Mouse (Mus musculus) limb, embryonic 10.5 days (tissue): ENCODE results near the gene Rbfox1. TPM values are rescaled to one million over a fixed set of nuclear protein-coding genes. Genes with fewer than 3 reads are reported as not detected.

ENCODE experiments used
- DNase-seq: peaks from one replicate; pipeline ENCODE4 v3.0.0-alpha.2; 2017; ENCODE audit warnings: low spot score
- H3K27ac ChIP-seq: fragments of 300-500 bp; sonication (generic); 2 replicates; pipeline ENCODE4 v1.5.1; 2016; ENCODE audit warnings: mild to moderate bottlenecking
- H3K27me3 ChIP-seq: fragments of 300-500 bp; sonication (generic); 2 replicates; pipeline ENCODE4 v1.6.1; 2016; ENCODE audit warnings: low read depth, mild to moderate bottlenecking; ENCODE audit not compliant: poor library complexity, severe bottlenecking
- H3K36me3 ChIP-seq: fragments of 300-500 bp; sonication (generic); 2 replicates; pipeline ENCODE4 v1.6.1; 2016; ENCODE audit warnings: mild to moderate bottlenecking, moderate library complexity
- H3K4me1 ChIP-seq: fragments of 300-500 bp; sonication (generic); 2 replicates; pipeline ENCODE4 v1.6.1; 2016
- H3K4me3 ChIP-seq: fragments of 300-500 bp; sonication (generic); 2 replicates; pipeline ENCODE4 v1.5.1; 2016; ENCODE audit warnings: mild to moderate bottlenecking, moderate library complexity
- H3K9me3 ChIP-seq: fragments of 300-500 bp; sonication (generic); replicated peaks from 2 replicates; pipeline ENCODE4 v1.6.1; 2016; ENCODE audit warnings: mild to moderate bottlenecking
- WGBS: fragments of 180-500 bp; shearing (Covaris S2); methylation state at CpG from one replicate; pipeline ENCODE4 v1.1.7; 2016; 5-methylcytosine and 5-hydroxymethylcytosine counted together
- polyA plus RNA-seq: library from polyadenylated mRNA; unstranded; fragments of >200 nt; fragmentation: Nextera tagmentation; extraction: Ambion mirVana; gene quantifications from 2 replicates; pipeline ENCODE4 v1.2.1, GENCODE M21; 2016

The Rbfox1 gene
- polyA plus RNA-seq, 1 experiment from 2014 or later: 0.64 TPM

DNA sequence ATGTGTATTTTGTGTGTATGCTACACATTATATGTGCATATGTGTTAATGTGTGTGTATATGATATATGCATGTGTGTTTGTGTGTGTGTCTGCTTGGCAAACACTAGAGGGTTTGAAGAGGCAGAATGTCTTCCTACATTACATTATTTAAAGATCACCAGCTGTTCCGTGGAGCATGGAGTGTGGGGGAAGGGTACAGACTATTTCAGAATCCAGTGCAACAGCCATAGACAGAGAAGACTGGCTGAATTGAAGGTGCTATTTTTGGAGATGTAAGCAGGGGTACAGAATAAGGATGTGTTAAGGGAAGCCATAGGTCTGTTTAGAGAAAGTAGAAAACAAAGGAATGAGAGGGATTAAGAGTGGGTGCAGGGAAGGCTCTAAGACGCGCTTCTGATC, 869.7 kb downstream of the Rbfox1 start:
- 92% methylated on average over 3 of the region's 3 CpGs for WGBS
- H3K36me3 ChIP-seq: no peaks in the 10 kb centered on the region
- H3K4me1 ChIP-seq: no peaks in the 10 kb centered on the region
- no peak overlapping the region for H3K27ac ChIP-seq
- no peaks in the 10 kb centered on the region for H3K27me3 ChIP-seq
- no peak overlapping the region for H3K4me3 ChIP-seq
- DNase-seq: no peak
- no peaks in the 10 kb centered on the region for H3K9me3 ChIP-seq

DNA sequence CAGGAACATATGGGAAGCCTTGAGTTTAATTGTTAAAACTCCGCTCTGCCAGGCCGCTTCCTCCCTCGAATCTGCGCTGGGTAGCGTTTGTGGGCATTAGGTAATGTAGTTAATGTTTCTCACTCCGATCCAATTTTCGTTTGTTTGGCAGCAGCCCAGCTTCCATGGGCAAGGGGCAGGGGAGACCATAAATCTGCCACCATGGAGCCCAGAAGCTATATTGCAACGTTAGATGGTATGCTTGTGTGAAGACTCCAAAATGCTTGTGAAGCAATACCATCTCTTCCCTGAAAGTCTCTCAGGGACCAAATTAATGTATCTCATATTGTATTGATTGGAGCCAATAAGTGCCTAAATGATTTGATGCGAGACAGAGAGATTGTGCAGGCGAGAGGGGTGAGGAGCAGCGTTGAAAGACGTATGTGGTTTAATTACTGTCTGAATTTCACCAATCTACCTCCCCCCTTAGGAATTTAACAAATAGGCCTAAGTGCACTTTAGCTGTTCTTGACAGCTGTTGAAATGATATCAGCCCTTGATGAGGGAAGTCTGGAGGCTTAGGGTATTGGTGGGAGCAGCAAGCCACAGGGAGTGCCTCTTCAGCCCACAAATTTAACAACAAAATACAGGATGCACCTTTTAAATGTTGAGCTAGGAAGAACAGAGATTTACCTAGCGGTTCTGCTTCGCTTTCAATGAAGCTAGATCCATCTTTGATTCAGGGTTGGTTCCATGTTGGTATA, 884.5 kb downstream of the Rbfox1 start:
- H3K36me3 ChIP-seq: no peaks in the 10 kb centered on the region
- no peak overlapping the region for H3K4me3 ChIP-seq
- H3K27ac ChIP-seq: no peak overlapping the region
- WGBS: 53% methylated on average over 14 of the region's 14 CpGs
- no peaks in the 10 kb centered on the region for H3K27me3 ChIP-seq
- DNase-seq: no peak
- H3K4me1 ChIP-seq: peaks cover 12% of the 10 kb centered on the region
- no peaks in the 10 kb centered on the region for H3K9me3 ChIP-seq

DNA sequence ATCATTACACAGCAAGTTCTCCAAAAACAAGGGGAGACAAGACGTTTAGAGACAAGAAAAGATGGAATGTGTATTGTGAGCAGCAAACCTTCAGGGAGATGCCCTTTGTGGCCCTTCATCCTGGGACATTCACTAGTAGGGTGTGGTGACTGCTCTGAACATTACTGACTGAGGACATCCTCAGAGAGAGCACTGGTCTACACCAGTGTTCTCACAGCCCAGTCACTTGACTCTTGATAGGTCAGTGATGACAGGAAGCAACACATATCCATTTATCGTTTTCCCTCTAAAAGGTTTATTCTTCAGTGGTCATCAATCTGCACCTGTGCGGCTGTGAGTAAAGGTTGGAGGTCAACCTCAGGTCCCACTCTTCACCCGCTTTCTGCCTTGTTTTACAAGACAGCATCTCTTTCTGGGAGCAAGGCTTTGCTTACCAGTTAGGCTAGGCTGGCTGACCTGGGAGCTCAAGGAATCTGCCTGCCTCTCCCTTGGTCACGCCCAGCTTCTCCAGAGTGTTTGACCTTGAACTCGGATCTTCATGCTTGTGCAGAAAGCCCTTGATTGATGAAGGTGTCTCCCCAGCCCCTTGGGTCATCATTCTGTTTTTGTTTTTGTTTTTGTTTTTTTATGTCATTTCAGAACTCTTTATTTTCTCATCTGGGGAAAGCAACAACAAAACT, 892.5 kb downstream of the Rbfox1 start:
- WGBS: 84% methylated on average over 6 of the region's 6 CpGs
- Histone ChIP-seq H3K27ac (no peak overlapping the region), H3K27me3 (no peaks in the 10 kb centered on the region), H3K4me1 (no peaks in the 10 kb centered on the region), H3K9me3 (no peaks in the 10 kb centered on the region), H3K36me3 (no peaks in the 10 kb centered on the region), H3K4me3 (no peak overlapping the region)
- no peak for DNase-seq

DNA sequence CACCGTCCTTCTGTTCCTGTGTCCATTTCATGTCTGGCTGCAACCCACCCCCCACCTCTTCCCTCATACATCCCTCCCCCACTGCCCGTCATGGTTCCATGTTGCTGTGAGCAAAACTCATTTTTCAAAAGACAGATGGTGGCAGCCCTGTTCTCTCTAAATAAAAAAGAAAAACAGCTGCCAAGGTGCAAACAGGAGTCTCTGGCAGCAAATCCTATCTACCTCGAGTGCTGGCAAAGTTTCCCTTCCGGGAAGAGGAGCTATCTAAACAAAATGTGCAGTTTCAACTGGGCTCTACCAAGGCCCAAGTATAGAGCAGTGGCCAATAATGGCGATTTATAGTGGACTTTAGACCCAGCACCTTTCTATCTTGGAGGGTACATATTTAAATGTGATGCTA, 899.0 kb downstream of the Rbfox1 start:
- no peak overlapping the region for H3K27ac ChIP-seq
- no peaks in the 10 kb centered on the region for H3K4me1 ChIP-seq
- H3K27me3 ChIP-seq: no peaks in the 10 kb centered on the region
- no peak for DNase-seq
- no peaks in the 10 kb centered on the region for H3K9me3 ChIP-seq
- 59% methylated on average over 5 of the region's 5 CpGs for WGBS
- no peaks in the 10 kb centered on the region for H3K36me3 ChIP-seq
- H3K4me3 ChIP-seq: no peak overlapping the region

DNA sequence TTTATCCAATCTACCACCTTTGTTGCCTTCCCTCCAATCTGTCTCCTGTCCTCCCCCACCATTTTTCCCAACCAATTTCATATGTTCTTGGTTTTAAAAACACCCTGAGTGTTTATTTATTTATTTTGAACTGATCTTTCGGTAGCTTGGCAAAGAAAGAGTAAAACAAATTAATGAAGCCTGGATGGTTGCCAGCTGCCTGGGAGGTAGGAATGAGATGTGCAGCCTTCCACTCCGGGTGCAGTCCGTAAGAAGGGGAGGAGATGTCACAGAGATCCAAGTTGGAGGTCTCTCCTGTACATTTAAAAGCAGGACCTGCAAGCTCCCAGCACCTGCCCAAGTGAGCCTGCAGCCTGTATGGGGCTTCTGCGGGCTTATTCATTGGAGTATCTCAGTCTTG, 899.9 kb downstream of the Rbfox1 start:
- 85% methylated on average over 4 of the region's 4 CpGs for WGBS
- no peak overlapping the region for H3K27ac ChIP-seq
- no peaks in the 10 kb centered on the region for H3K9me3 ChIP-seq
- no peaks in the 10 kb centered on the region for H3K36me3 ChIP-seq
- no peak for DNase-seq
- no peak overlapping the region for H3K4me3 ChIP-seq
- no peaks in the 10 kb centered on the region for H3K27me3 ChIP-seq
- H3K4me1 ChIP-seq: no peaks in the 10 kb centered on the region

DNA sequence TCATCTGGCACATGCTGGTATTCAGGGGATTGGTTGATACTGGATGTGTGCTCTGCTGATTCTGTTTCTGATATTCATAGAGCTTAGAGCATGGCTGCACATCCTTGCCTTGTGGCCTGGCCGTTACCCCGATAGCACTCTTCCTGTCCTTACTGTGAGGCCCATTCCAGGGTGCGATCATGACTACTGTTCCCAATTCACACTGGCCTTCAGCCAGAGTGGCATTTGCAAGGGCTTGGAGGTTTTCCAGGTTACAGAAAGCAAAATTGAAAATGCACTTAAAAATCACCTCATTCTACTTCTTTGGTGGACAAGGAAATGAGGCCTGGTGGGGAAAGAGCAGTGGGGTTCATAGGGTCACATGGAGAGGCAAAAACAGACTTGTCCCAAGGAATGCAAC, 906.1 kb downstream of the Rbfox1 start:
- WGBS: 89% methylated on average over 3 of the region's 3 CpGs

DNA sequence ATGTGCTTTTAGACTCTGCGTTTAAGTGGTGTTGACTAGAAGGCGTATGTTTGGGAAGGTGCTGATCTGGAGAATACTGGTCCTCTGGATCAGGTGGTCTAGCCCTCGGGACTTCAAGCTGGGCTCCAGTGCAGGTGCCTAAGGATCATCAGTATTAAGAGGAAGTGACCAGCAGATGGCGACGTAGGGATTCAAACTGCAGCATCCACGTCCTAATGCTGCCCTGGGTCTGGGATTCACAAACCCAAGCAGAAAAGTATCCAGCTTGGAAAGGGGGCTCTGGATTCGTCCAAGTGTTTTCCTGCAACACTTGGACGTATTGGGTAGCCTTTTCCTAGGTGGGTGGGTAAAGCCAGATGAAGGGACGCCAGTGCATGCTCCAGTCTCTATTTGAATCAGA, 906.5 kb downstream of the Rbfox1 start:
- peak; percentile 69 for DNase-seq
- WGBS: 14% methylated on average over 9 of the region's 9 CpGs
- H3K27me3 ChIP-seq: no peaks in the 10 kb centered on the region
- no peaks in the 10 kb centered on the region for H3K4me1 ChIP-seq
- H3K9me3 ChIP-seq: no peaks in the 10 kb centered on the region
- no peak overlapping the region for H3K4me3 ChIP-seq
- no peak overlapping the region for H3K27ac ChIP-seq
- no peaks in the 10 kb centered on the region for H3K36me3 ChIP-seq

More for the DNA sequence above, 906.1 kb downstream of the Rbfox1 start:
- H3K4me1 ChIP-seq: no peaks in the 10 kb centered on the region
- no peak overlapping the region for H3K4me3 ChIP-seq
- no peak overlapping the region for H3K27ac ChIP-seq
- no peak for DNase-seq
- no peaks in the 10 kb centered on the region for H3K27me3 ChIP-seq
- no peaks in the 10 kb centered on the region for H3K9me3 ChIP-seq
- H3K36me3 ChIP-seq: no peaks in the 10 kb centered on the region

DNA sequence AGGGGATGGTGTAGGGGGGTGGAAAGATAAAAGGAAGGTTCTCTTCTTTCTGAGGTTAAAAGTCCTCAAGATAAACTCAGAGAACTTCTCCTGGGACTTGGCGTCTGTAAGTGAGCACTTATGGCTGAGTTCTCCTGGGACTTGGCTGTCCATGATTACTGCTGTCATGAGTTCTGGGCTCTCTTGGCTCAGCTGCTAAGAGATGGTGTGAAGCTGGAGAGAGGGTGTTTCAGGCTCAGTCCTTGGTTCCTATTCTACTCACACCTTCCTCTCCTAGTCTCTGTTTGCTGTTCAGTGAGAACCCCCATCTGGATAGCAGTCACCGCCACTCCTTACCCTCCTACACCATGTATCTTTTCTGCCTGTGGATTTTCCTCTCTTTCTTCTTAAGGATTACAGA, 921.1 kb downstream of the Rbfox1 start:
- Histone ChIP-seq H3K27ac (no peak overlapping the region), H3K4me1 (no peaks in the 10 kb centered on the region), H3K4me3 (no peak overlapping the region), H3K27me3 (no peaks in the 10 kb centered on the region), H3K36me3 (no peaks in the 10 kb centered on the region), H3K9me3 (no peaks in the 10 kb centered on the region)
- WGBS: 95% methylated on average over 2 of the region's 2 CpGs
- no peak for DNase-seq

DNA sequence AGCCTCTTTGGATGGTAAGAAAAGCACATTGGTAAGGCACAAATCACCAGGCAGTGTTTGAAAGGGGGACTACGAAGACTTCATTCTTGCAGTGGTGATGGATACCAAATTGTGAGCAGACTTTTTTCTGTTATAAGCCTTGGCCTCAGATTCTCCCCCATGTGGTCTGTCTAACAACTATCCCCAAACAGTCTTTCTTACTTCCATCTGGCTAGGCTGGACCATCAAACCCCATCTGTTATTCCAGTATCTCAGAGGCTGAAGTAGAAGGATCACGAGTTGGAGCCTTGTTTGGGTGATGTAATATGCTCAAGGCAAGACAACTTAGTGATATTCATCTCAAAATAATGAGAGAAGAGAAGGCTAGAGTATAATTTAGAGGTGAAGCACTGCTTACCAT, 922.7 kb downstream of the Rbfox1 start:
- Histone ChIP-seq H3K9me3 (no peaks in the 10 kb centered on the region), H3K27ac (no peak overlapping the region), H3K4me1 (no peaks in the 10 kb centered on the region), H3K4me3 (no peak overlapping the region), H3K27me3 (no peaks in the 10 kb centered on the region), H3K36me3 (no peaks in the 10 kb centered on the region)
- WGBS: 88% methylated on average over 2 of the region's 2 CpGs
- DNase-seq: no peak

DNA sequence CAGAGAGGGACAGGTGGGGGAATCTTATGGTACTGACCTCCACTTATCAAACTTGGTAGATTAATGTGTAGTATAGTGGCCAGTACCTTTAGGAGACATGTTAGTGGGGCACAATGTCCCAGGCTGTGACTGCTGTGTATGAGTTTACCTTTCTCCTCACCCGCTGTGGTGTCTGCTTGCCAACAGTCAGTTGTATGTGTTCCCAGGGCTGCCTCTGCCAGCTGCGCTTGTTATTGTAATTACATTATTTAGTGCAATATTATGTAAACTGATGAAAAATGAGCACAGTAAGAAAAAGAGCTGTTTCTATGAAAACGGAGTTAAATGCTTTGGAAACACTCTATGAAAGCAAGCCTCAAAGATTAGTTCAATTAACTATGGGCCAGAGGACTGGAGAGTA, 928.7 kb downstream of the Rbfox1 start:
- Histone ChIP-seq H3K36me3 (no peaks in the 10 kb centered on the region), H3K27me3 (no peaks in the 10 kb centered on the region), H3K27ac (no peak overlapping the region), H3K9me3 (no peaks in the 10 kb centered on the region), H3K4me1 (no peaks in the 10 kb centered on the region), H3K4me3 (no peak overlapping the region)
- WGBS: 95% methylated on average over 3 of the region's 3 CpGs
- no peak for DNase-seq

DNA sequence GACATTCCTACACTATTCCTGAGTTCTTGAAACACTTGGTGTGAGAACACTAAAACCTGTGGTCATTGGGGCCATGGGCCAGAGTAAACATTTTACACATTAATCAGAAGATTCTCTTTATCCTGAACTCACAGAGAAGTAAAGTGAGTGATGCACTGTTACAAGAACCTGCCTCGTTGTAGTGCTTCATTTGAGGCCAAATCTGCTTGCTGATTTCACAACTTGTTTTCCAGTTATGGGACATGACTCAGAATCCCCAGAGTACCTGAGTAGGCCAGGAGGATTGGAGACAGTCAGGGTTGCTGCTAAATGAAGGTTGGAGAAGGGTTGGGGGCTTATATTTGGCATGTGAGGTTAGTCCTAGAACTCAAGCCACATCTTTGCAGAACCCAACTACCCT, 936.6 kb downstream of the Rbfox1 start:
- 87% methylated on average over 1 of the region's 1 CpGs for WGBS
- Histone ChIP-seq H3K4me1 (no peaks in the 10 kb centered on the region), H3K4me3 (no peak overlapping the region), H3K9me3 (no peaks in the 10 kb centered on the region), H3K27me3 (no peaks in the 10 kb centered on the region), H3K36me3 (no peaks in the 10 kb centered on the region), H3K27ac (no peak overlapping the region)
- DNase-seq: no peak

DNA sequence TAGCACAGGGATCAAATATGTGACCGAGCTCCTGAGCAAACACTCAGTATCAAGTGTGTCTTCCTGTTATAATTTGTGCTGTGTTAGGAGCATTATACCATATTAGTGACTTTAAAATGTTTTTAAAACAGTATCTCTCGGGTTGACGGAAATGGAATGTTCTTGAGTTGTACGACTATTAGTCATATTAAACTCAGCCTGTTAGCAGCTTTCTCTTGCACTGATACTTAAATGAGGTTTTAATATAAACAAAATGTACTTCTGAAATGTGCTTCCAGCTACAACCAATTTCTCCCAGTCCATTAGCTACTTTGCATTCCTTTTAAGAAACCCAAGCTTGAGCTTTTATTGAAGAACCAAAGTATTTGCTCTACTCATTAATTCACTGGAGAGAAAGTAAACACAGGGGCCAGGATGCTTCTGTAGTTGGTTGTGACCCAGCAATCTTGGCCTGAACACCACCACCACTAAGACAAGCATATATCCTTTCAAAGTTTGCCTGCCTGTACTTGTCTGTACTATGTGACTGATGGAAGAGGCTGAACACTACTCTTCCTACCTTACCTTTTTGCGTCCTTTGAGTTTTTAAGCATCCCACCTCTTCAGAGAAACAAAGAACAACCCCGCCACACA, 944.9 kb downstream of the Rbfox1 start:
- DNase-seq: no peak
- WGBS: 90% methylated on average over 6 of the region's 6 CpGs
- Histone ChIP-seq H3K9me3 (no peaks in the 10 kb centered on the region), H3K27me3 (no peaks in the 10 kb centered on the region), H3K4me1 (no peaks in the 10 kb centered on the region), H3K36me3 (no peaks in the 10 kb centered on the region), H3K4me3 (no peak overlapping the region), H3K27ac (no peak overlapping the region)

DNA sequence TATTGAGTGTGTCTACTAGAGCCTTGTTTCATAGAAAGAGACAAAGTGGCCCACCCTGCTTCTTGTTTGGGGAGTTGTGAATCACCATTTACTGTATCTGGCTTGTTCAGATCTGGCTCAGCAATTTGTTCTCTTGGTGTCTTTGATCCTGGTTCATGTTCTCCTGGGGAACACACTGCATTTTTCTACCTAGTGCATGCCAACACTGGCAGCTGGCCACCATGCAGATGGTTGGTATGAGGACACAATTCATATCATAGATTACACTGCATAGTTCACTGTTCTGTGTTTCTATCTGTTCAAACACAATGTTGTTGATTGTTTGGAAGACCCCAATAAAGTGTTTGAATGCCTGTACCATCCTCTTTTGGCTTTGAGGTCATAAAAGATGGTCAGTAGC, 948.3 kb downstream of the Rbfox1 start:
- no peak overlapping the region for H3K4me3 ChIP-seq
- H3K27me3 ChIP-seq: no peaks in the 10 kb centered on the region
- no peak overlapping the region for H3K27ac ChIP-seq
- no peaks in the 10 kb centered on the region for H3K36me3 ChIP-seq
- H3K4me1 ChIP-seq: no peaks in the 10 kb centered on the region
- no peak for DNase-seq
- H3K9me3 ChIP-seq: no peaks in the 10 kb centered on the region
